Comparison of ENCODE assay signal across 13 mouse cellular contexts in genomic region chr6:51905659-51906058, GRCm38 (mm10).
DNase-seq lines count a peak whose midpoint lies in the region; ATAC-seq and TF ChIP-seq lines count a peak whose summit lies in the region.
"Had no signal": no experiment of that assay in that cellular context is flagged by ENCODE, and none has a peak within 500 bp of the region (broad histone marks: within the 10 kb centered on the region; RNA-seq: fewer than 3 reads in every experiment).

No protein-coding gene starts in this region.

- H3K27ac ChIP-seq in heart, embryonic 11.5 days (ENCODE audit: low read depth, low read length): 0 out of 2 replicates have a peak overlapping the region, but pooled peaks have one; percentile 0
- H3K27ac ChIP-seq in neural tube, embryonic 11.5 days (ENCODE audit: low read depth, low read length): no peak overlapping the region
- H3K27ac ChIP-seq in heart, postnatal 0 days (ENCODE audit: low read depth): peak overlapping the region; percentile 55
- peak overlapping the region; percentile 68 for H3K27ac ChIP-seq in stomach, embryonic 15.5 days
- H3K27ac ChIP-seq: forebrain, embryonic 10.5 days; hindbrain, embryonic 13.5 days; macrophage; neural tube, embryonic 12.5 days had no signal

- H3K9ac ChIP-seq in heart, embryonic 11.5 days (ENCODE audit: low read depth, low read length): no peak overlapping the region
- no peak overlapping the region for H3K9ac ChIP-seq in neural tube, embryonic 11.5 days (ENCODE audit: low read length)
- no peak overlapping the region for H3K9ac ChIP-seq in heart, postnatal 0 days (replicated peaks; ENCODE audit: low read depth, low read length)
- H3K9ac ChIP-seq in stomach, embryonic 15.5 days: no peak overlapping the region
- H3K9ac ChIP-seq: hindbrain, embryonic 13.5 days; neural tube, embryonic 12.5 days had no signal

- no peak for DNase-seq in heart, adult 11 months
- peak; percentile 28 for DNase-seq in neural tube, embryonic 11.5 days (ENCODE audit: low spot score)
- DNase-seq in neural tube, embryonic 10.5 days (ENCODE audit: extremely low spot score, low spot score): no peak
- DNase-seq in heart, postnatal 0 days (ENCODE audit: low spot score): no peak
- DNase-seq in adrenal gland, postnatal 10 days: no peak
- no peak for DNase-seq in layer of hippocampus, adult 18-20 months (ENCODE audit: low spot score in 2 of 2)
- DNase-seq: cerebellum, adult 9-10 months had no signal

- no peaks in the 10 kb centered on the region for H3K36me3 ChIP-seq in heart, embryonic 11.5 days (ENCODE audit: control insufficient read depth, insufficient read depth, low read length)
- no peaks in the 10 kb centered on the region for H3K36me3 ChIP-seq in neural tube, embryonic 11.5 days (ENCODE audit: control insufficient read depth, insufficient read depth, low read length)
- no peaks in the 10 kb centered on the region for H3K36me3 ChIP-seq in heart, postnatal 0 days (replicated peaks; ENCODE audit: control insufficient read depth, insufficient read depth, low read length)
- H3K36me3 ChIP-seq in stomach, embryonic 15.5 days: no peaks in the 10 kb centered on the region
- H3K36me3 ChIP-seq: forebrain, embryonic 10.5 days; hindbrain, embryonic 13.5 days; neural tube, embryonic 12.5 days had no signal

- no peaks in the 10 kb centered on the region for H3K4me1 ChIP-seq in heart, embryonic 11.5 days (ENCODE audit: control insufficient read depth, insufficient read depth, low read length)
- H3K4me1 ChIP-seq in neural tube, embryonic 11.5 days (ENCODE audit: control insufficient read depth, insufficient read depth, low read length): no peaks in the 10 kb centered on the region; the same call in 1 of the 2 replicates
- peaks cover 3% of the 10 kb centered on the region; the same call in 1 of the 2 replicates for H3K4me1 ChIP-seq in heart, postnatal 0 days (ENCODE audit: control insufficient read depth, insufficient read depth)
- peaks cover 4% of the 10 kb centered on the region; the same call in 1 of the 2 replicates for H3K4me1 ChIP-seq in stomach, embryonic 15.5 days
- H3K4me1 ChIP-seq: neural tube, embryonic 12.5 days had no signal

- no peak for TF ChIP-seq CTCF in heart, postnatal 0 days (IDR thresholded peaks at IDR 0.05; ENCODE audit: low read depth)

- TF ChIP-seq EP300 in heart, postnatal 0 days (IDR thresholded peaks at IDR 0.05; ENCODE audit: low read depth): no peak

- H3K4me3 ChIP-seq in heart, embryonic 11.5 days (ENCODE audit: low read depth, low read length): no peak overlapping the region
- no peak overlapping the region for H3K4me3 ChIP-seq in neural tube, embryonic 11.5 days (ENCODE audit: low read depth, low read length)
- no peak overlapping the region for H3K4me3 ChIP-seq in heart, postnatal 0 days (ENCODE audit: low read depth, low read length)
- no peak overlapping the region for H3K4me3 ChIP-seq in stomach, embryonic 15.5 days (replicated peaks)
- H3K4me3 ChIP-seq: forebrain, embryonic 10.5 days; hindbrain, embryonic 13.5 days; neural tube, embryonic 12.5 days had no signal

- 37% methylated on average over 4 of the region's 4 CpGs for WGBS in heart, embryonic 11.5 days (ENCODE audit: insufficient replicate concordance)
- 50% methylated on average over 4 of the region's 4 CpGs for WGBS in neural tube, embryonic 11.5 days
- WGBS in heart, postnatal 0 days: 41% methylated on average over 4 of the region's 4 CpGs
- WGBS in stomach, embryonic 15.5 days: 32% methylated on average over 4 of the region's 4 CpGs

- ATAC-seq in heart, embryonic 11.5 days (replicated peaks; ENCODE audit: insufficient number of reproducible peaks, low FRiP score, low TSS enrichment): no peak
- ATAC-seq in neural tube, embryonic 11.5 days (ENCODE audit: insufficient read depth, low FRiP score, low TSS enrichment): no peak
- peak; percentile 24; the same call in 1 of the 2 replicates for ATAC-seq in heart, postnatal 0 days (ENCODE audit: insufficient read depth, low read depth)
- ATAC-seq in stomach, embryonic 15.5 days (ENCODE audit: insufficient read depth, low FRiP score, low read depth): peak; percentile 58; the same call in 1 of the 2 replicates

- H3K9me3 ChIP-seq in heart, embryonic 11.5 days (replicated peaks; ENCODE audit: control insufficient read depth, low read length): no peaks in the 10 kb centered on the region
- no peaks in the 10 kb centered on the region for H3K9me3 ChIP-seq in neural tube, embryonic 11.5 days (ENCODE audit: control insufficient read depth, low read length)
- no peaks in the 10 kb centered on the region for H3K9me3 ChIP-seq in heart, postnatal 0 days (replicated peaks; ENCODE audit: control insufficient read depth, low read length)
- H3K9me3 ChIP-seq in stomach, embryonic 15.5 days: no peaks in the 10 kb centered on the region
- H3K9me3 ChIP-seq: forebrain, embryonic 10.5 days; hindbrain, embryonic 13.5 days; neural tube, embryonic 12.5 days had no signal

- H3K4me2 ChIP-seq in heart, embryonic 11.5 days: no peak overlapping the region
- no peak overlapping the region for H3K4me2 ChIP-seq in neural tube, embryonic 11.5 days (ENCODE audit: low read depth)
- H3K4me2 ChIP-seq in heart, postnatal 0 days (ENCODE audit: low read depth, low read length): no peak overlapping the region
- H3K4me2 ChIP-seq in stomach, embryonic 15.5 days: no peak overlapping the region
- H3K4me2 ChIP-seq: hindbrain, embryonic 13.5 days; neural tube, embryonic 12.5 days had no signal

- no peaks in the 10 kb centered on the region for H3K27me3 ChIP-seq in heart, embryonic 11.5 days (ENCODE audit: control insufficient read depth, insufficient read depth, low read length)
- no peaks in the 10 kb centered on the region for H3K27me3 ChIP-seq in neural tube, embryonic 11.5 days (ENCODE audit: control insufficient read depth, insufficient read depth, low read length)
- H3K27me3 ChIP-seq in heart, postnatal 0 days (ENCODE audit: control insufficient read depth, insufficient read depth, low read length): no peaks in the 10 kb centered on the region
- H3K27me3 ChIP-seq in stomach, embryonic 15.5 days (replicated peaks): no peaks in the 10 kb centered on the region
- H3K27me3 ChIP-seq: hindbrain, embryonic 13.5 days; neural tube, embryonic 12.5 days had no signal

Comparison
In these comparisons a context has a peak if more than half of its experiments do, and no peak if none do; other contexts are left out.
1. ATAC-seq: peak in heart, postnatal 0 days (single experiment) and stomach, embryonic 15.5 days (single experiment); none in heart, embryonic 11.5 days (single experiment) and neural tube, embryonic 11.5 days (single experiment).